Mouse (Mus musculus): ENCODE measurements around the gene Fcgr4. TPM values are rescaled to one million over a fixed set of nuclear protein-coding genes. Genes with fewer than 3 reads are reported as not detected.
A peak's percentile ranks its signal among the peaks of the same experiment; 100 is the strongest.
"Not testable (repeated sequence)": the region's sequence is repeated elsewhere in the genome, so short reads cannot be mapped to it uniquely, and the experiment has no call there.

Fcgr4 gene
- total RNA-seq, 2 experiments from 2014 or later, result 0.22 TPM; not detected in 1

DNA sequence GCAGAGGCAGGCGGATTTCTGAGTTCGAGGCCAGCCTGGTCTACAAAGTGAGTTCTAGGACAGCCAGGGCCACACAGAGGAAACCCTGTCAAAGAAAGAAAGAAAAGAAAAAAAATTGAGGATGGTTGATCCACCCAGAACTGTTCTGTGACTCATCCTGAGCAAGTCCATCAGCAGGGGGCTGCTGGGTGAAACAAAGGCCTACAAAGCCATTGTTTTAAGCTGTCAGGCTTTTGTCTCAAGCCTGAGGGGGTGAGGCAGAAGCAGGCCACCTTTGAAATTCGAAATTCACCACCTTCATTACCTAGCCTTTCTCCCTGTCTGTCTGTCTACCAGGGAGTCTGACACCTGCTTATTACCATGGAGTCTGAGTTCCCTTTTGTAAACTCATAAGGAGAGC, 27.8 kb downstream of the Fcgr4 start:
- no peak for DNase-seq (ENCODE audit: extremely low spot score in 1 of 2, low spot score in 1 of 2)

- DNase-seq (ENCODE audit: extremely low spot score in 1 of 2, low spot score in 1 of 2), result no peak
These were observed 30.5 kb downstream of the Fcgr4 start for GRCm38 (mm10) chr1:171049263-171049662.

DNA sequence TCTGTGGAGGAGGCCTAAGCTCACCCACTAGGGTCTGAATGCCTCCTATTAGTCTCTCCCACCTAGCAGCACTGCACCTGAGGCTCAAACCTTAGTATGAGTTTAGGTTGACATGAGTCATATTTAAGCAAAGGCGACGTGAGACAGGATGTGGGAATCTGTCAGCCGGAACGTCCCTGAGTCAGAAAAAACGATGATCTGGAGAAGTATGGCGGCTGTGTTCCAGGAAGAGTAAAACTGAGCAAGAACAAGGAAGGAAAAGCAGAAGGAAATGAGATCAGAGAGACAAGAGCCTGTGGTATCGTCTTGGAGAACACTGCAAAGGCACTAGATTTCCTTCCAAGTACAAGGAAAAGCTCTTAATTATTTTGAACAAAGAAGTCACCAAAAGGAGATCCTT, 32.1 kb downstream of the Fcgr4 start:
- no peak for DNase-seq (ENCODE audit: extremely low spot score in 1 of 2, low spot score in 1 of 2)

DNA sequence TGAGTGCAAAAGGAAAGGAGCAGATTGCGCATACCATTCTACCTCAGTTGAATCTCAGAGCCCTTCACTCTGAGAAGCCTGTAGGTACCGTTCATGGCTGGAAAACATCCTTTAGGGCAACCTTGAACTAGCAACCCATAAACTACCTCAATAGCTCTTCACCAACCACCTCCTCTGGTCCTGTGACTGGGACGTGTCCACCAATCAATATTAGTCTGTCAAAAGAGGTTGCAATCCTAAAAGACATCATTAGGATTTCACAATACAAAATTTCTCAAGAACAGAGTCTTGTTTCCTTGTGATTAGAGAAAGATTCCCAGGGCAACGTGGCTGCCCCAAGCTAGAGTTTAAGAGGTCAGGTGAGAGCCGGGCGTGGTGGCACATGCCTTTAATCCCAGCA, 34.6 kb downstream of the Fcgr4 start:
- DNase-seq (ENCODE audit: extremely low spot score in 1 of 2, low spot score in 1 of 2), result no peak

- DNase-seq (ENCODE audit: extremely low spot score in 1 of 2, low spot score in 1 of 2), result no peak
These were observed 38.5 kb downstream of the Fcgr4 start for GRCm38 (mm10) chr1:171057253-171057652.

DNA sequence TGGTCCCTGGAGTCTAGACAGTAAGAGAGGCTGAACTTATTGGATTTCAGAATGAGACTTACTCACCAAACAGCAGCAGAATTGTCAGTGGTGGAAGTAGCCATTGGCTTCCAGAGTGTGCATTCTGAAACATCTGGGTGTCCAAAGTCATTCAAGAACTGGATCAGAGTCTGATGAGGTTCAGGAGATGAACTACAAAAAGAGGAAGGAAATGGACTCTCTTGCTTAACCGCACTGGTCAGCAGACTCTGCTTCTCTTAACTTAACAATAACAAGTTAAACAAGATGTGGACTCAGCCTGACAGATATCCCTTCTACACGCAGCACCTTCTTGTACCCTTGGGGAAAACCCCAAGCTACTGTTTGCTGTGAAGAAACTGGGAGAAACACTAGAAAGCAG, 40.5 kb downstream of the Fcgr4 start:
- no peak for DNase-seq (ENCODE audit: extremely low spot score in 1 of 2, low spot score in 1 of 2)

DNA sequence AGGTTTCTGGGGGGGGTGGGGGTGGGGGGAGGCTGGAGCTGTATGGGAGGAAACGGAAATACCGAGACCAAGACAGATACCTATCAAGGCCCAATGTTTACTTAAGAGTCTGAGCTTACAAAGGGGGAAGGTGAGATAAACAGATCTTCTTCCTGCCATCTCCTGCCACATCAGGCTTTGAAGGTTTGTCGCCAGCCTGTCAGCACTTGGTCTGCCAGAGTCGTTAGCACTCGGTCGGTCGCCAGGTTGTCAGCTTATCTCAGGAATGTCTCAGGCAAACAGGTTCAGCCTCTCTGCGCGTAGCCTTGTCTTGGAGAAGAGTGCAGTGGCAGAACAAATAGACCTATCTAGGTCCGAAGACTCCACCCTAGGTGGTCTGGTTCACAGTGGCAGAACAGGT, 41.7 kb downstream of the Fcgr4 start:
- DNase-seq (ENCODE audit: extremely low spot score in 1 of 2, low spot score in 1 of 2), result no peak

- no peak for DNase-seq (ENCODE audit: extremely low spot score in 1 of 2, low spot score in 1 of 2)
These were observed 42.8 kb downstream of the Fcgr4 start for GRCm38 (mm10) chr1:171061566-171061965.

DNA sequence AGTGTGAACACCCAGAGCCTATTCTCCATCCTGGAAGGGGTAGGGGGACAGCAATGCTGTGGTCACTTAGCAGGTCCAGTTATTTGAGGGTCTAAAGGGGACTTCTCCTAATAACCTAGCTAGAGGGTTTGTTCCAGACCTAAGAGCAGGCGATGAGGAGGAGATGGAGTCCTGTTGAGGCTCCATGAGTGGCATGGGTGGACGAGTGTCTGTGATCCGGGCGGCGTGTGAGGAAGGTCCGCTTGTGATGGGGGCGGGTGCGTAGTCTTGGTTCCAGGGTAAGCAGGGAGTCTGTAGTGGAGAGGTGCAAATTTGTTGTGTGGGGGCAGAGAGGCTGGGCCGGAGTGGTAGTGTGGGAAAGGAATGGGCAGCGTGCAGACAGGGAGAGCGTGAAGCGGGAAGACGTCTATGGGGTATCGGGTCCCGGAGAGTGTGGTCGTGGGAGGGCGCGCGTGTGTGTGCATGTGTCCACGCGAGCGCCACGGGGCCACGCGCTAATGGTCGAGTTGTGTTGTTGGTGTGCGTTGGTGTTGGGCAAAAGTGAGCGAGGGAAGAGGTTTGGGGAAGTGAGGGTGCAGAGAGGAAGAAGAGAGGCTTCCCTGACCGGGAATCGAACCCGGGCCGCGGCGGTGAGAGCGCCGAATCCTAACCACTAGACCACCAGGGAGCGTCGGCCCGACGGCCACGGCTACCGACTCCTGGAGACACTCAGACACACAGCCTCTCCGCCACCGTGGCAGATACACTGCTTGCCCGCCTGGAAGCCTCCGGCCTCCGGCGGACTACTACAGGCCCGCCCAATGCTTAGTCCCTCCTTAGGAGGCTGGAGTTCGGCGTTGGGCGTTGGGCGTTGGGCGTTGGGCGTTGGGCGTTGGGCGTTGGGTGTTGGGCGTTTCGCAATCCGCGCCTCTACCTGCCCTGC, 45.1 kb downstream of the Fcgr4 start:
- DNase-seq (ENCODE audit: extremely low spot score in 1 of 2, low spot score in 1 of 2), result peak; percentile 47 to 68

DNA sequence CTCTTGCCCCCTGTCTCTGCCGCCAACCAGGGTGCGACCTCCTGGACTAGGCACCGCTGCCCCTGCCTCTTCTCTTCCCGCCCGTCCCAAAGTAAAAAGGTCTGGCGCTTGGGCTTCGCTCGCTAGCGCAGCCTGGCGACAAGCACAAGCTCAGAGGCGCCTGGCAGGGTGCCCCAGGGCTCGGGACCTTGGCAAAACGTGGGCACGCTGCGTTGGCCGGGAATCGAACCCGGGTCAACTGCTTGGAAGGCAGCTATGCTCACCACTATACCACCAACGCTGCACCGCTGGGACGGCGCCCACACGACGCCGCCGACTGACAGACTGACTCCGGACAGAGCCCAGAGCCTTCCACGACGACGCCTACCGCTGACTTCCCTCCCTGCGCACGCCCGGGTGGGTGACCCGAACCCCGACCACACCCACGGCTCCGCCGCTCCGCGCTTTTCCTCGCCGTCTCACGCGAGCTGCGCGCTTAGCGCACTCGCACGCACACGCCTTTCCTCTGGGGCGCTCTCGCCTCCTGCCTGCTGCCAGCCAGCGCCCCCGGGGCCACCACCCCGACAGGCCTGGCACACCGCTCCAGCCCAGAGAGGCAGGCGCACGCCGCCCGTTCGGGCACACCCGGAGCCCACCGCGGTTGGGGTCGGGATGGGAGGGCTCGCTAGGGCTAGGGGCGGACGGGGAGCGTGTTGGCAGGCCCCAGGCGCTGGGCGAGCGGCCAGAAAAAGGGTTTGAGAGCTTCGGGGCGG, 45.9 kb downstream of the Fcgr4 start, which contains the start of gene Fcgr3:
Fcgr3 (minus strand) TSS at position 445 of the 752 bp plus-strand sequence.
- DNase-seq (ENCODE audit: extremely low spot score in 1 of 2, low spot score in 1 of 2), result peak; percentile 77 to 83

GRCm38 (mm10) chr1:171065243-171065587, 46.5 kb downstream of the Fcgr4 start:
- DNase-seq (ENCODE audit: extremely low spot score in 1 of 2, low spot score in 1 of 2), result peak; percentile 32 to 68

- DNase-seq (ENCODE audit: extremely low spot score in 1 of 2, low spot score in 1 of 2), result peak; percentile 41 to 46
These were observed 47.0 kb downstream of the Fcgr4 start for GRCm38 (mm10) chr1:171065768-171066167.

DNA sequence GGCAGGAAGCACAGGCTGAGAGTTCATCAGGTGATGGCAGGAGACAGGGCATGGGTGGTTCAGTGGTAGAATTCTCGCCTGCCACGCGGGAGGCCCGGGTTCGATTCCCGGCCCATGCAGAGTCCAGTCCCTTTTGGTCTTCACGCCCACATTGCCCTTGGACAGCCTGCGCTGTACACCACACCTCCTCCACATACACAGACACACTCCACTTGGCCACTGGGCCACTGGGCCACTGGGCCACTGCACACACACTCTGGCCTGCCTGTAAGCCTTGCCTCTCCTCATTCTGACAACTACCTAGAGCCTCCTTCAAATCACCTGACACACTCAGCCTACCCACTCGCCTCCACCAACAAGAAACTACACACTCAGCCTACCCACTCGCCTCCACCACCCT, 47.9 kb downstream of the Fcgr4 start:
- DNase-seq (ENCODE audit: extremely low spot score in 1 of 2, low spot score in 1 of 2), result not testable (repeated sequence)

- DNase-seq (ENCODE audit: extremely low spot score in 1 of 2, low spot score in 1 of 2), result not testable (repeated sequence)
These were observed 49.2 kb downstream of the Fcgr4 start for GRCm38 (mm10) chr1:171067928-171068327.

DNA sequence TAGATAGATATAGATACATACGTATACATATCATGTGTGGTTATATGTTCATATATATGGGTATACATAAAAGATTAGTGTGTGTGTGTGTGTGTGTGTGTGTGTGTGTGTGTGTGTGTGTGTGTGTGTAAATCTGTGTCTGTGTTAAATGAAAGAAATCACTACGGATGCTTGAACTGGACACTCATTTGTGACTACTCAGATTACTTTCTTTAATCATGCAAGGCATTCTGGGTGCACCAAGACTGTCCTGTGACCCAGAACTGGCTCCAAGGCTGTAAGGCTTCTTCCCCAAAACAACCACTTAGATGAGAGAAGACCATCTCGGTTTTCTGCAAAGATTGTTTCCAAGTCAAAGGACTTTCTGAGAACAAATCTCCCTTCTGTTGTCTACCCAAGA, 50.8 kb downstream of the Fcgr4 start:
- not testable (repeated sequence) for DNase-seq (ENCODE audit: extremely low spot score in 1 of 2, low spot score in 1 of 2)

GRCm38 (mm10) chr1:171070879-171071278, 52.2 kb downstream of the Fcgr4 start:
- DNase-seq (ENCODE audit: extremely low spot score in 1 of 2, low spot score in 1 of 2), result not testable (repeated sequence)

DNA sequence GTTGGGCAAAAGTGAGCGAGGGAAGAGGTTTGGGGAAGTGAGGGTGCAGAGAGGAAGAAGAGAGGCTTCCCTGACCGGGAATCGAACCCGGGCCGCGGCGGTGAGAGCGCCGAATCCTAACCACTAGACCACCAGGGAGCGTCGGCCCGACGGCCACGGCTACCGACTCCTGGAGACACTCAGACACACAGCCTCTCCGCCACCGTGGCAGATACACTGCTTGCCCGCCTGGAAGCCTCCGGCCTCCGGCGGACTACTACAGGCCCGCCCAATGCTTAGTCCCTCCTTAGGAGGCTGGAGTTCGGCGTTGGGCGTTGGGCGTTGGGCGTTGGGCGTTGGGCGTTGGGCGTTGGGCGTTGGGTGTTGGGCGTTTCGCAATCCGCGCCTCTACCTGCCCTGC, 53.0 kb downstream of the Fcgr4 start:
- not testable (repeated sequence) for DNase-seq (ENCODE audit: extremely low spot score in 1 of 2, low spot score in 1 of 2)

DNA sequence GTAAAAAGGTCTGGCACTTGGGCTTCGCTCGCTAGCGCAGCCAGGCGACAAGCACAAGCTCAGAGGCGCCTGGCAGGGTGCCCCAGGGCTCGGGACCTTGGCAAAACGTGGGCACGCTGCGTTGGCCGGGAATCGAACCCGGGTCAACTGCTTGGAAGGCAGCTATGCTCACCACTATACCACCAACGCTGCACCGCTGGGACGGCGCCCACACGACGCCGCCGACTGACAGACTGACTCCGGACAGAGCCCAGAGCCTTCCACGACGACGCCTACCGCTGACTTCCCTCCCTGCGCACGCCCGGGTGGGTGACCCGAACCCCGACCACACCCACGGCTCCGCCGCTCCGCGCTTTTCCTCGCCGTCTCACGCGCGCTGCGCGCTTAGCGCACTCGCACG, 53.5 kb downstream of the Fcgr4 start:
- DNase-seq (ENCODE audit: extremely low spot score in 1 of 2, low spot score in 1 of 2), result not testable (repeated sequence)

DNA sequence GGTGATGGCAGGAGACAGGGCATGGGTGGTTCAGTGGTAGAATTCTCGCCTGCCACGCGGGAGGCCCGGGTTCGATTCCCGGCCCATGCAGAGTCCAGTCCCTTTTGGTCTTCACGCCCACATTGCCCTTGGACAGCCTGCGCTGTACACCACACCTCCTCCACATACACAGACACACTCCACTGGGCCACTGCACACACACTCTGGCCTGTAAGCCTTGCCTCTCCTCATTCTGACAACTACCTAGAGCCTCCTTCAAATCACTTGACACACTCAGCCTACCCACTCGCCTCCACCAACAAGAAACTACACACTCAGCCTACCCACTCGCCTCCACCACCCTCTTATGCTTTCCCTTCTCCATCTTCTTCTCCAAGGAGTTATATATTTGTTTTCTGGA, 55.6 kb downstream of the Fcgr4 start:
- DNase-seq (ENCODE audit: extremely low spot score in 1 of 2, low spot score in 1 of 2), result peak in 1 of 2 experiments; percentile 20

- DNase-seq (ENCODE audit: extremely low spot score in 1 of 2, low spot score in 1 of 2), result not testable (repeated sequence)
These were observed 57.5 kb downstream of the Fcgr4 start for GRCm38 (mm10) chr1:171076176-171076575.

DNA sequence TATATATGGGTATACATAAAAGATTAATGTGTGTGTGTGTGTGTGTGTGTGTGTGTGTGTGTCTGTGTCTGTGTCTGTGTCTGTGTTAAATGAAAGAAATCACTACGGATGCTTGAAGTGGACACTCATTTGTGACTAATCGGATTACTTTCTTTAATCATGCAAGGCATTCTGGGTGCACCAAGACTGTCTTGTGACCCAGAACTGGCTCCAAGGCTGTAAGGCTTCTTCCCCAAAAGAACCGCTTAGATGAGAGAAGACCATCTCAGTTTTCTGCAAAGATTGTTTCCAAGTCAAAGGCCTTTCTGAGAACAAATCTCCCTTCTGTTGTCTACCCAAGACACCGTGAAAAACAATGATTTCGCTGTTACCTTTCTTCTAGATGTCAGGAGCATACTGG, 58.5 kb downstream of the Fcgr4 start:
- DNase-seq (ENCODE audit: extremely low spot score in 1 of 2, low spot score in 1 of 2), result not testable (repeated sequence)
